Mouse (Mus musculus) forebrain, postnatal 0 days (tissue): Measurements from ENCODE around the gene Armcx4. TPM values are rescaled to one million over a fixed set of nuclear protein-coding genes. Genes with fewer than 3 reads are reported as not detected.

Experiments used
- ATAC-seq: fragments of 200-750 bp; cut with Nextera tagmentation; 2 replicates; pipeline ENCODE4 v1.8.0; 2017; ENCODE audit warnings: mild to moderate bottlenecking, moderate library complexity
- DNase-seq: peaks from one replicate; pipeline ENCODE4 v3.0.0-alpha.2; 2015
- H3K27ac ChIP-seq: fragments of 300-500 bp; sonication (generic); 2 replicates; pipeline ENCODE4 v1.5.1; 2014; ENCODE audit warnings: low read depth, mild to moderate bottlenecking, antibody characterized with exemption, low read length, moderate library complexity, mixed read lengths
- H3K27me3 ChIP-seq: fragments of 300-500 bp; sonication (generic); 2 replicates; pipeline ENCODE4 v1.6.1; 2014; ENCODE audit warnings: mild to moderate bottlenecking, low read length, mixed read lengths; ENCODE audit not compliant: insufficient read depth
- H3K36me3 ChIP-seq: fragments of 300-500 bp; sonication (generic); 2 replicates; pipeline ENCODE4 v1.6.1; 2014; ENCODE audit warnings: mild to moderate bottlenecking, moderate library complexity; ENCODE audit not compliant: insufficient read depth
- H3K4me1 ChIP-seq: fragments of 300-500 bp; sonication (generic); 2 replicates; pipeline ENCODE4 v1.6.1; 2014; ENCODE audit warnings: antibody characterized with exemption; ENCODE audit not compliant: insufficient read depth
- H3K4me2 ChIP-seq: fragments of 300-500 bp; sonication (generic); 2 replicates; pipeline ENCODE4 v1.6.1; 2014; ENCODE audit warnings: low read depth, mild to moderate bottlenecking, moderate library complexity
- H3K4me3 ChIP-seq: fragments of 300-500 bp; sonication (generic); 2 replicates; pipeline ENCODE4 v1.5.1; 2014; ENCODE audit warnings: low read depth, low read length, mixed read lengths
- H3K9ac ChIP-seq: fragments of 300-500 bp; sonication (generic); 2 replicates; pipeline ENCODE4 v1.6.1; 2014; ENCODE audit warnings: mild to moderate bottlenecking
- H3K9me3 ChIP-seq: fragments of 300-500 bp; sonication (generic); 2 replicates; pipeline ENCODE4 v1.6.1; 2016; ENCODE audit warnings: low read length
- CTCF ChIP-seq: sonication (generic); IDR thresholded peaks from 2 replicates; pipeline ENCODE4 v1.5.1; 2016; ENCODE audit warnings: antibody characterized with exemption, control low read depth, low read depth
- WGBS: fragments of 180-500 bp; shearing (Covaris S2); extraction: QIAGEN DNeasy Blood & Tissue Kit; methylation state at CpG from one replicate; pipeline ENCODE4 v1.1.7; 2014; 5-methylcytosine and 5-hydroxymethylcytosine counted together
- polyA plus RNA-seq: library from polyadenylated mRNA; unstranded; fragments of >200 nt; fragmentation: Nextera tagmentation; extraction: Ambion mirVana; gene quantifications from 2 replicates; pipeline ENCODE4 v1.2.1, GENCODE M21; 2015
- total RNA-seq: library from RNA; depleted of rRNA; stranded (reverse); fragments of >200 nt; gene quantifications from 2 replicates; pipeline ENCODE4 v1.2.3, GENCODE M21; 2014; rRNA removed

The Armcx4 gene
- total and polyA plus RNA-seq, 2 experiments from 2014 or later = 5.9 to 26.6 TPM

- ATAC-seq = no peak
- no peak overlapping the region for H3K27ac ChIP-seq
Observed at GRCm38 (mm10) chrX:134741862-134742261, 55.5 kb downstream of the Armcx4 start.

More at GRCm38 (mm10) chrX:134741862-134742261, 55.5 kb downstream of the Armcx4 start:
- H3K36me3 ChIP-seq = no peaks in the 10 kb centered on the region
- no peak for DNase-seq
- H3K9me3 ChIP-seq = no peaks in the 10 kb centered on the region
- H3K4me1 ChIP-seq = no peaks in the 10 kb centered on the region
- TF ChIP-seq CTCF = no peak
- H3K27me3 ChIP-seq = no peaks in the 10 kb centered on the region
- H3K9ac ChIP-seq = no peak overlapping the region
- no peak overlapping the region for H3K4me2 ChIP-seq
- no peak overlapping the region for H3K4me3 ChIP-seq
- 72% methylated on average over 5 of the region's 5 CpGs for WGBS

Other genes with a start within 250 kb of the Armcx4 start
- gene Taf7l, start 210.0 kb upstream of the Armcx4 start, total RNA-seq = not detected in 2 replicates
- 0.24 TPM in 1 of 2 replicates, not detected in the other for gene Taf7l, start 210.0 kb upstream of the Armcx4 start, polyA plus RNA-seq
- gene Timm8a1, start 144.7 kb upstream of the Armcx4 start, total RNA-seq = 18.3 and 18.5 TPM in 2 replicates
- gene Timm8a1, start 144.7 kb upstream of the Armcx4 start, polyA plus RNA-seq = 45.5 and 55.2 TPM in 2 replicates
- 0.31 and 1.2 TPM in 2 replicates for gene Btk, start 102.9 kb upstream of the Armcx4 start, total RNA-seq
- 0.45 and 0.59 TPM in 2 replicates for gene Btk, start 102.9 kb upstream of the Armcx4 start, polyA plus RNA-seq
- gene Rpl36a, start 100.9 kb upstream of the Armcx4 start, total RNA-seq = 467 and 887 TPM in 2 replicates
- 198 and 280 TPM in 2 replicates for gene Rpl36a, start 100.9 kb upstream of the Armcx4 start, polyA plus RNA-seq
- 5.8 and 6.3 TPM in 2 replicates for gene Gla, start 85.4 kb upstream of the Armcx4 start, total RNA-seq
- 3.8 and 4.3 TPM in 2 replicates for gene Gla, start 85.4 kb upstream of the Armcx4 start, polyA plus RNA-seq
- 63.2 and 72.2 TPM in 2 replicates for gene Hnrnph2, start 85.3 kb upstream of the Armcx4 start, total RNA-seq
- gene Hnrnph2, start 85.3 kb upstream of the Armcx4 start, polyA plus RNA-seq = 131 and 134 TPM in 2 replicates
- 62.0 and 64.1 TPM in 2 replicates for gene Armcx1, start 31.4 kb downstream of the Armcx4 start, total RNA-seq
- gene Armcx1, start 31.4 kb downstream of the Armcx4 start, polyA plus RNA-seq = 21.0 and 37.5 TPM in 2 replicates
- gene Armcx6, start 64.9 kb downstream of the Armcx4 start, total RNA-seq = 28.1 and 31.6 TPM in 2 replicates
- 30.8 and 40.9 TPM in 2 replicates for gene Armcx6, start 64.9 kb downstream of the Armcx4 start, polyA plus RNA-seq
- gene Armcx3, start 70.1 kb downstream of the Armcx4 start, total RNA-seq = 66.5 and 68.5 TPM in 2 replicates
- gene Armcx3, start 70.1 kb downstream of the Armcx4 start, polyA plus RNA-seq = 57.7 and 68.4 TPM in 2 replicates
- gene Armcx2, start 122.7 kb downstream of the Armcx4 start, total RNA-seq = 104 and 128 TPM in 2 replicates
- 57.4 and 70.4 TPM in 2 replicates for gene Armcx2, start 122.7 kb downstream of the Armcx4 start, polyA plus RNA-seq